Mouse (Mus musculus) left cerebral cortex, adult 2 months (tissue): Measurements from ENCODE around the gene Ank3. TPM values are rescaled to one million over a fixed set of nuclear protein-coding genes. Genes with fewer than 3 reads are reported as not detected.
A peak's percentile ranks its signal among the peaks of the same experiment; 100 is the strongest.

Source experiments
- DNase-seq, 2 experiments: peaks; one replicate each; pipeline ENCODE4 v3.0.0; 2021 to 2022; ENCODE audit warnings: low spot score in 2 of 2, mixed read lengths in 1 of 2; ENCODE audit errors: extremely low spot score in 1 of 2
- H3K27ac ChIP-seq: fragments of 200-600 bp; 2 replicates; pipeline ENCODE4 v1.8.1; 2022
- H3K4me3 ChIP-seq: fragments of 200-600 bp; 2 replicates; pipeline ENCODE4 v1.8.1; 2022
- CTCF ChIP-seq: fragments of 200-600 bp; IDR thresholded peaks from 2 replicates; pipeline ENCODE4 v1.8.1; 2022; ENCODE audit warnings: antibody characterized with exemption, mild to moderate bottlenecking, moderate library complexity
- intact Hi-C: fragments of 180-260 bp; cut with DNase I; formaldehyde crosslinking; loops from one replicate; pipeline ENCODE4 v1.15.1; 2025
- total RNA-seq, 2 experiments: library from RNA; stranded (reverse); gene quantifications; 2 replicates each; pipeline ENCODE4 v1.2.3; 2021

The Ank3 gene
- total RNA-seq, 2 experiments from 2014 or later: 520 to 555 TPM

DNA sequence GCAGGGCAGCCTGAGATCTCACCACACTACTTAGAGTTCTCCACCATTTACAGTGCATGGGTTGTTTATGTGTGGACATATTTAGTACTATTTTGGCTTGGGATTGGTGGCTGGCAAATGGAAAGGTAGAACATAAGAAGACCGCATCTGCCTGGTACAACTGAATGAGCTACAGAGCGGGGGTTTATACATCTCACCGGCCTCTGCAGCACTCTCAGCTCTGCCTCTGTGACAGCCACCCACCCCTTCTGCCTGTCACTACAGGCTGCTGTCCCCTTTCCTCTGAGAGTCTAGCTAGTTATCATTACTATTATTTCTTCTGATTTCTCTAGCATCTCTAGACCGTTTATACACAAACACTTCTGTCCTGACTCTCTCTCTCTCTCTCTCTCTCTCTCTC lies 325.6 kb downstream of the Ank3 start:
- no peak overlapping the region for H3K4me3 ChIP-seq
- DNase-seq: peak in 1 of 2 experiments; percentile 25
- intact Hi-C loops: no loop called here
- H3K27ac ChIP-seq: no peak overlapping the region
- TF ChIP-seq CTCF: no peak

DNA sequence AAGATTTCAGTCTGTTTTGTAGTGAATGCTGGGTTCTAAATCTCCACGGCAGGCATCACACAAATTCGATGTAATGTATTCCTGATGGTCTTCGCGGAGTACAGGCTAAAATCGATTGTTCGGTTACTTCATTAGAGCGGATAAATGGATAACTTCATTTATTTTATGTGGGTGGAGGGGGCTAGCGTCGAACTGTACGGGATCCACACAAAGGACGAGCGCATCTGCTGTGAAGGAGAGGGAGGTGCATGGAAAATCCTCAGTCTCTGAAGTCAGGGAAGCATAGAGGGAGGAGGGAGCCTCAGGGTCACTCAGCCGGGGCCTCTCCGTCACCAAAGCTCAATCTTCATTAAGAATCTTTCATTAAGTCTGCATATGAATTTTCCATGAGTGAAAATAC lies 326.5 kb downstream of the Ank3 start:
- intact Hi-C loops: no loop called here
- H3K4me3 ChIP-seq: no peak overlapping the region
- H3K27ac ChIP-seq: no peak overlapping the region
- no peak for TF ChIP-seq CTCF
- no peak for DNase-seq

DNA sequence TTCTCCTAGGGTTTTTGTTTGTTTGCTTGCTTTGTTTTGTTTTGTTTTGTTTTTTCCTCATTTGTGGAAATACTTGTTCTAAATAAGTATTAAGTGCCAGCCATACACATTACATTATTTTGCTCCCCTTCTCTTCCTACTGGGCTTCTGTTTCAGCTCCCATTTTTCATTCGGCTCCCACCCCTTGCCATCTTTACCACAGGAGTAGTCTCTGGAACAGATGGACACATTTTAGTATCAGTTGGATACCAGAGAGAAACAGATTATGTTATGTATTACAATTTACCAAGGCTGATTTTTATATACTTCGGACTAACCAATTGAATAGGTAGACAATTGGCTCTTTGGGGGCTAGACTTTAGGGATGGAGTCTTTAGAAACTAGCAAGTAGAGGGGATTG lies 327.7 kb downstream of the Ank3 start:
- no peak for TF ChIP-seq CTCF
- DNase-seq: no peak
- no peak overlapping the region for H3K27ac ChIP-seq
- intact Hi-C loops: no loop called here
- H3K4me3 ChIP-seq: no peak overlapping the region

DNA sequence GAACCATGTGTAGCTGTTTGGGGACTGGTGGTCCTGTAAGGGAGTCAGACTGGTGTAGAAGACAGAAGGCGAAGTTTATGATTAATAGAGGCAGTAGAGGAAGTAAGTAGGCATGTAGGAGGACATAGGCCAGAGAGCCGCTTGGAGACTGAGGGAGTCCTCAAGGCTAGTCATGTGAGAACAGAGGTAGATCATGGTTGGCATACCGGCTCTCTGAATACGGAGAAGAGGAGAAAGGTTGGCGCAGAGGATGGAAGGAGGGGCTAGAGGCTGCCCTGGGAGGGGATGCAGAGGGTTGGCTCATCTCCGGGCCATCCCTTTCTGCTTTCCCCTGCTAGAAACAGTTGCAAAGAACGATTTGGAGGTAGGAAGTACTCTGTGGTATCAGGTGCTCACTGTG lies 328.2 kb downstream of the Ank3 start:
- intact Hi-C loops: no loop called here

DNA sequence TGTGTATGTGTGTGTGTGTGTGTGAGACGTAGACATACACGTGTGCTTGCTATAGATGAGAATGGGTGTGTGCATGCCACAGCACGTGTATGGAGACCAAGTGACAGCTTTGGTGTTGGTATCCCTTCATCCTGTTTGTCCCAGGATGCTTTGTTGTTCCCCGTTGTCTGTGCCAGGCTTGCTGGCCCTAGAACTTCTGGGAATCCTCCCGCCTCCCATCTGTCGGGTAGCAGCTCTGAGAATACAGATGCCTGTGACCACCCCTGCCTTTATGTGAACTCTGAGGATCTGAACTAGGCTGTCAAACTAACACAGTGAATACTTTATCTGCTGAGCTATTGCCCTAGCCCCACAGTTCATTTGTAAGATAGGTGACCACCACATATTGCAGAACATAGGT lies 330.3 kb downstream of the Ank3 start:
- intact Hi-C loops: no loop called here
- DNase-seq: no peak
- H3K4me3 ChIP-seq: no peak overlapping the region
- TF ChIP-seq CTCF: no peak
- no peak overlapping the region for H3K27ac ChIP-seq

More for the DNA sequence above, 328.2 kb downstream of the Ank3 start:
- Histone ChIP-seq H3K27ac (no peak overlapping the region), H3K4me3 (no peak overlapping the region)
- DNase-seq: no peak
- TF ChIP-seq CTCF: no peak

DNA sequence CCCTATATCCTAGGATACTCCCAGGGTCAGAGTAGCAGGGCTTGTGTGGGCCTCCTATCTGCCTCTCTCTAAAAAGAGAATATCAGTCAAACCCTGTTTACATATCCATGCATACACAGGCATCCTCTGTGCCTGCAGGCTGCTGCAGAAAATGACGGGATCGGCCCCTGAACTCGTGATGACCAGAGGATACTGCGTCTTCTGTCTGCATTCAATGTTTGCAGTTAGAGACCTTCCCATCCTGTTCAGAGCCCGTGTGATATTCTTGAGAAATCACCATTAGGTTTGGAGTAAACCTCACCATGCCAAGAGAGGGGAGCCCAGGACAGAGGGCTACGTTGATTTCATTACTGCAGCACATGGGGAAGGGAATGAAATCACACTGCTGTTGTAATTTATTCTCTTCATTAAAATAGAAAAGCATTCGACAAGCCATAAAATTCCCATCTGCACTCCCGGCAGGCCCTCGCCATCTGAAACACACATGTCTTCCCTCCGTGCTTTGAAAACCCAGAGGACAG lies 331.8 kb downstream of the Ank3 start:
- intact Hi-C loops: no loop called here
- DNase-seq: no peak
- Histone ChIP-seq H3K27ac (peak overlapping the region; percentile 62), H3K4me3 (no peak overlapping the region)
- no peak for TF ChIP-seq CTCF

DNA sequence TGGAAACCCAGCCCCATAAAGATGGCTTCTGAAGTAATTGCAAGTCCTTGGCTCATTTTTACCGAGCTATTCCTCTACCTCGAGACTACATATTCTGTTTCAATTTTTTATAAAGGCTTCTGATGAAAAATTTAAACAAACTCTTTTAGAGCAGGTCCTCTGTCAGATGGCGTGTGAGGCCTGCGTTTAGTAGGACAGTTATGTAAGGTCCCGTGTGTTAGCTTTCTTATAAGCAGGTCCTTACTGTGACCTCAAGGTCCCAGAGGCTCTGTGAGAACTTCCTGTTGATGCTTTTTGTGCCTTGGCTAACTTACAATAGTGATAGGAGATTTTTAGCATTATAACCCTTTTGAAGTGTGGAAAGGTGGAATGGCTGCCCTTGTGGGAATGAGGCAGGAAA lies 332.8 kb downstream of the Ank3 start:
- no peak for DNase-seq
- Histone ChIP-seq H3K27ac (peak overlapping the region; percentile 62), H3K4me3 (no peak overlapping the region)
- no peak for TF ChIP-seq CTCF
- intact Hi-C loops: no loop called here

DNA sequence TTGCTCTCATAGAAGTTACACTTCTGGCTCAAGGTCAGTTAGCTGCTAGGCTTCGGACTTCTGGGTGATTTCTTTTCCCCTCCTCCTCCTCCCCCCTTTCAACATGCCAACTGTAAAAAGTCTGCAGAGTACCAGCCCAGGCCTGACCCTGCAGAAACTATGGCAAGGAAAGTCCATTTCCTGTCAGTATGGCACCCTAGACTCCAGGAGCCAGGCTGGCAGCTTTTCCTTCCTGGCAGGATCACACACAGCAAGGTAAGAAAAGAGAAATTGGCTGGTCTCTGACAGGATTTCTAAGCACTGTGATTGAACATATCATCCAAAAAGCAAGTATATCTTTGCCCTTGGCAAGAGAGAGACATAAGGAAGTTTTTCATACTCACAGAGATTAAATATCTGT lies 333.3 kb downstream of the Ank3 start:
- intact Hi-C loops: no loop called here
- H3K4me3 ChIP-seq: no peak overlapping the region
- no peak overlapping the region for H3K27ac ChIP-seq
- no peak for TF ChIP-seq CTCF
- no peak for DNase-seq

DNA sequence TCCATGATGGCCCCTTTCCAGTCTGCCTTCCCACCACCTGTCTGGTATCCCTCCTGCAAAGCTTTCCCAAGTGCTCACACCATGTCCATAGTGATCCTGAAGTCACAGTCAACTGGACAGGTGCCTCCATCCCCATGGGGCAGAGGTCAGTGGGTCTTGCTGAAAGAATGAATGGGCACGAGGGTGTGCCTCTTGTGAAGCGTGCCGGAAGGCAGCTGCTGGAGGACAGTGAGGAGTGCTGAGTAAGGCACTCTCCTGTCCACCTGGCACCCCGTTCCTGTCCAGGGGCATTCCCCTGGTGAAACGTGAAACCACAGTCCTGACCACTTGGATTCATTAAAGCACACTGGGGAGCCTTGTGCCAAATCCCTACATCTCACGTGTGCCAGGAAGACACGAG lies 337.7 kb downstream of the Ank3 start:
- no peak overlapping the region for H3K4me3 ChIP-seq
- DNase-seq: no peak
- no peak for TF ChIP-seq CTCF
- no peak overlapping the region for H3K27ac ChIP-seq
- intact Hi-C loops: no loop called here

DNA sequence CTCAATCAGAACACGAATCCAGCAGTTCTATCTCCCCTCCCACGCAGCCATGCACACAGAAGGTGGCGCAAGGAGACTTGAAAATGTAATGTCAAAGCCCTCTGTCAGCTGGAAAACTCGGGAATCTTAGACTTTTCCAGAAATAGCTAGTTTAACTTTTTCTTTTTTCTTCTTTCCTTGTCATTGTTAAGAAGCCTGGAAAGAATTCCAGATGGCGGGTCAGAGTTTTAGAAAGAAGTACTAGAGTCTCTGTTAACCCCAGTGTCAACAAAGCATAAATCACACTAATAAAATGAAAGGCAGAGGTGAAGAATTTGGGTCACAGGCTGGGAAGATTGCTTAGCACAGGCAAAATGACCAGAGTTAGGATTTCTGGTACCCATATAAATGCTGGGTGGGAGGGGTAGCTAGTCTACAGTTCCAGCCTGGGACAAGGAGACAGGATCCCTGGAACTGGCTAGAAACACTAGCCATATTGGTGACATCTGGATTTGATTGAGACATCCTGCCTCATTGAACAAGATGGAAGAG lies 340.2 kb downstream of the Ank3 start:
- intact Hi-C loops: no loop called here
- no peak overlapping the region for H3K4me3 ChIP-seq
- TF ChIP-seq CTCF: no peak; the same call in 1 of the 2 replicates
- no peak for DNase-seq
- no peak overlapping the region for H3K27ac ChIP-seq

DNA sequence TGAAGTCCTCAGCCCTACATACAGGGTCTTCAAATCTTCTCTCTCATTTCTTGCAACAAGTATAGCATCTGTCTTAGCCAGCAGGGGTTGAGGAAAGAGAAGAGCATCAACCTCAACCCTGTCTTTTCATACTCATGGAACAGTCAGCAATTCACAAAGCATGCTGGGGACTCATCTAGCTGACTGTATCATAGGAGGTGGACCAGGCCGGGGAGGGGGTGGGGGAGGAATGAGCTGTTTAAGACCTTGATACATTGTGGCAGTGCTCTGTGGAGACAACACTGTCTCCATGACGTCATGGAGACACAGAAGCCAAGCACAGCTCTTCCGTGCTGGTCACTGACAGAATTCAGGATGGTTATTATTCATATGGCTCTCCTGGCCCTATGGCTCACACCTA lies 344.0 kb downstream of the Ank3 start:
- no peak for TF ChIP-seq CTCF

DNA sequence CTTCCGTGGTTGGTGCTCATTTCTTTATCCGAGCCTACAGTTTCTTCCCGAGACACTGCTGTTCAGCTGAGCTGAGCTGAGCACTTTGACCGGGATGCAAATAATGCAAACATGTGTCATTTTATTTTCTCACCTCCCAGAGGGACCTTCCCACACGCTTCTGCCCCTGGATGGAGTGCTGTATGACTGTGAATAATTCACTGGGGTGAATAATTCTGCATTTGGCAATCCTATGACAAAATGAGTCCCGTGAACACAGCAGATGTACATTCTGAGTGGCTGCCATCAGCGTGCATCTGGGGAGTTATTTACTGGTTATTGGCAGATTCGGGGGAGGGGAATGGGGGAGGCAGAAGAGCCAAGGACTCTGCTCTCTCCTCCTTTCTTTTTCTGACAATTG lies 345.6 kb downstream of the Ank3 start:
- no peak for TF ChIP-seq CTCF
- DNase-seq: peak in 1 of 2 experiments; percentile 51
- H3K4me3 ChIP-seq: no peak overlapping the region
- H3K27ac ChIP-seq: peak overlapping the region; percentile 77
- intact Hi-C loops: no loop called here

More for the DNA sequence above, 344.0 kb downstream of the Ank3 start:
- intact Hi-C loops: loop anchor here (2.0 kb wide), 1 partner anchor 32 kb away; no protein-coding TSS in a partner anchor
- no peak for DNase-seq
- peak overlapping the region; percentile 77 for H3K27ac ChIP-seq
- no peak overlapping the region for H3K4me3 ChIP-seq

DNA sequence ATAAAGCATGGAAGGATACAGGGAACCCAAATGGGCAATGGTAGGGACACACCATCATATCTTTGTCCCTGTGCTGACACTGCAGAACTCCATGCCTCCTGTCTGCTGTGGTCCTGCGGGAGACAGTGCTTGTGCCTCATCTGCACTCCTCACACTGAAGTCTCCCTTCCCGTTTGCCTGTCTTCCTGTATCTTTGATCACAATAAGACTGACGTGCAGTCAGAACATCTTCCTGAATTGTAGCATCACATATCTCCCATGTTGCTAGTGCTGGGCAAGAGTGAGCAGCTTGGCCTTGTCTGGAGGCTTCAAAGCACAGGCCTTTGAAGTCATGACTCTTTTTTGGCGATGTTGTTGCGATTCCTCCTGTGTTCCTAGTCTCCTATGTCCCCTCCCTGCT lies 346.3 kb downstream of the Ank3 start:
- H3K27ac ChIP-seq: peak overlapping the region; percentile 77
- DNase-seq: no peak
- TF ChIP-seq CTCF: no peak
- intact Hi-C loops: no loop called here
- H3K4me3 ChIP-seq: no peak overlapping the region
